Mouse (Mus musculus): Measurements from ENCODE around the gene Ccdc186. TPM values are rescaled to one million over a fixed set of nuclear protein-coding genes. Genes with fewer than 3 reads are reported as not detected.

The Ccdc186 gene
- polyA plus RNA-seq, 1 experiment from 2014 or later = 29.9 TPM

GRCm38 (mm10) chr19:56745528-56745927 is 76.5 kb downstream of the Ccdc186 start:
- Histone ChIP-seq H3K36me3 (no peaks in the 10 kb centered on the region), H3K9me3 (no peaks in the 10 kb centered on the region), H3K4me3 (no peak overlapping the region), H3K27me3 (no peaks in the 10 kb centered on the region), H3K4me2 (no peak overlapping the region), H3K9ac (no peak overlapping the region), H3K27ac (no peak overlapping the region), H3K4me1 (peaks cover 7% of the 10 kb centered on the region; the same call in 1 of the 2 replicates)
- 56% methylated on average over 6 of the region's 6 CpGs for WGBS
- no peak for ATAC-seq (ENCODE audit: insufficient number of reproducible peaks, low FRiP score, low TSS enrichment, low read depth)

- Histone ChIP-seq H3K9me3 (no peaks in the 10 kb centered on the region), H3K27me3 (no peaks in the 10 kb centered on the region), H3K4me1 (peaks cover 7% of the 10 kb centered on the region; the same call in 1 of the 2 replicates), H3K36me3 (no peaks in the 10 kb centered on the region), H3K4me2 (no peak overlapping the region), H3K9ac (no peak overlapping the region), H3K4me3 (no peak overlapping the region), H3K27ac (no peak overlapping the region)
- 71% methylated on average over 7 of the region's 7 CpGs for WGBS
- no peak for ATAC-seq (ENCODE audit: insufficient number of reproducible peaks, low FRiP score, low TSS enrichment, low read depth)
Observed at GRCm38 (mm10) chr19:56745061-56745460, 76.9 kb downstream of the Ccdc186 start.

Other genes starting within 250 kb of the Ccdc186 start
- gene Adrb1, start 100.0 kb downstream of the Ccdc186 start, polyA plus RNA-seq (2015; fragmentation: Nextera tagmentation; extraction: Ambion mirVana) = 0.30 and 0.79 TPM in 2 replicates
- gene Tdrd1, start 4.0 kb upstream of the Ccdc186 start, polyA plus RNA-seq (2015; fragmentation: Nextera tagmentation; extraction: Ambion mirVana) = 3.3 and 3.5 TPM in 2 replicates
- gene Vwa2, start 52.1 kb upstream of the Ccdc186 start, polyA plus RNA-seq (2015; fragmentation: Nextera tagmentation; extraction: Ambion mirVana) = 4.3 and 4.8 TPM in 2 replicates
- 12.0 and 12.9 TPM in 2 replicates for gene Afap1l2, start 186.0 kb upstream of the Ccdc186 start, polyA plus RNA-seq (2015; fragmentation: Nextera tagmentation; extraction: Ambion mirVana)